Mouse (Mus musculus): Measurements from ENCODE around the gene Arhgap31.

Gene Arhgap31

GRCm38 (mm10) chr16:38706782-38707181 lies 6.3 kb downstream of the Arhgap31 start:
- Histone ChIP-seq H3K36me3 (ENCODE audit: control insufficient read depth, insufficient read depth, low read length, poor library complexity, severe bottlenecking) (no peaks in the 10 kb centered on the region), H3K27me3 (ENCODE audit: control insufficient read depth, insufficient read depth, low read length, poor library complexity, severe bottlenecking) (no peaks in the 10 kb centered on the region)
- DNase-seq (ENCODE audit: low read depth, low spot score) = no peak

GRCm38 (mm10) chr16:38705531-38706281 lies 7.4 kb downstream of the Arhgap31 start:
- Histone ChIP-seq H3K36me3 (ENCODE audit: control insufficient read depth, insufficient read depth, low read length, poor library complexity, severe bottlenecking) (no peaks in the 10 kb centered on the region), H3K27me3 (ENCODE audit: control insufficient read depth, insufficient read depth, low read length, poor library complexity, severe bottlenecking) (no peaks in the 10 kb centered on the region)
- DNase-seq (ENCODE audit: low read depth, low spot score) = no peak

- Histone ChIP-seq H3K27me3 (ENCODE audit: control insufficient read depth, insufficient read depth, low read length, poor library complexity, severe bottlenecking) (no peaks in the 10 kb centered on the region), H3K36me3 (ENCODE audit: control insufficient read depth, insufficient read depth, low read length, poor library complexity, severe bottlenecking) (no peaks in the 10 kb centered on the region)
- no peak for DNase-seq (ENCODE audit: low read depth, low spot score)
Observed at GRCm38 (mm10) chr16:38703501-38703900, 9.6 kb downstream of the Arhgap31 start.

- no peak for DNase-seq (ENCODE audit: low read depth, low spot score)
- Histone ChIP-seq H3K27me3 (ENCODE audit: control insufficient read depth, insufficient read depth, low read length, poor library complexity, severe bottlenecking) (no peaks in the 10 kb centered on the region), H3K36me3 (ENCODE audit: control insufficient read depth, insufficient read depth, low read length, poor library complexity, severe bottlenecking) (no peaks in the 10 kb centered on the region)
Observed at GRCm38 (mm10) chr16:38702316-38702715, 10.8 kb downstream of the Arhgap31 start.

- Histone ChIP-seq H3K27me3 (ENCODE audit: control insufficient read depth, insufficient read depth, low read length, poor library complexity, severe bottlenecking) (no peaks in the 10 kb centered on the region), H3K36me3 (ENCODE audit: control insufficient read depth, insufficient read depth, low read length, poor library complexity, severe bottlenecking) (no peaks in the 10 kb centered on the region)
- DNase-seq (ENCODE audit: low read depth, low spot score) = peak; percentile 25
Observed at GRCm38 (mm10) chr16:38701492-38702185, 11.4 kb downstream of the Arhgap31 start.

- no peaks in the 10 kb centered on the region for H3K36me3 ChIP-seq (ENCODE audit: control insufficient read depth, insufficient read depth, low read length, poor library complexity, severe bottlenecking)
- no peak for DNase-seq (ENCODE audit: low read depth, low spot score)
- no peaks in the 10 kb centered on the region for H3K27me3 ChIP-seq (ENCODE audit: control insufficient read depth, insufficient read depth, low read length, poor library complexity, severe bottlenecking)
Observed at GRCm38 (mm10) chr16:38700392-38701162, 12.5 kb downstream of the Arhgap31 start.

GRCm38 (mm10) chr16:38697611-38698010 lies 15.5 kb downstream of the Arhgap31 start:
- H3K27me3 ChIP-seq (ENCODE audit: control insufficient read depth, insufficient read depth, low read length, poor library complexity, severe bottlenecking) = no peaks in the 10 kb centered on the region
- DNase-seq (ENCODE audit: low read depth, low spot score) = no peak
- no peaks in the 10 kb centered on the region for H3K36me3 ChIP-seq (ENCODE audit: control insufficient read depth, insufficient read depth, low read length, poor library complexity, severe bottlenecking)

- no peaks in the 10 kb centered on the region for H3K27me3 ChIP-seq (ENCODE audit: control insufficient read depth, insufficient read depth, low read length, poor library complexity, severe bottlenecking)
- no peak for DNase-seq (ENCODE audit: low read depth, low spot score)
- H3K36me3 ChIP-seq (ENCODE audit: control insufficient read depth, insufficient read depth, low read length, poor library complexity, severe bottlenecking) = no peaks in the 10 kb centered on the region
Observed at GRCm38 (mm10) chr16:38695557-38695956, 17.5 kb downstream of the Arhgap31 start.

- no peak for DNase-seq (ENCODE audit: low read depth, low spot score)
- no peaks in the 10 kb centered on the region for H3K27me3 ChIP-seq (ENCODE audit: control insufficient read depth, insufficient read depth, low read length, poor library complexity, severe bottlenecking)
- H3K36me3 ChIP-seq (ENCODE audit: control insufficient read depth, insufficient read depth, low read length, poor library complexity, severe bottlenecking) = no peaks in the 10 kb centered on the region
Observed at GRCm38 (mm10) chr16:38694906-38695540, 18.1 kb downstream of the Arhgap31 start.

GRCm38 (mm10) chr16:38690501-38690900 lies 22.6 kb downstream of the Arhgap31 start:
- Histone ChIP-seq H3K27me3 (ENCODE audit: control insufficient read depth, insufficient read depth, low read length, poor library complexity, severe bottlenecking) (no peaks in the 10 kb centered on the region), H3K36me3 (ENCODE audit: control insufficient read depth, insufficient read depth, low read length, poor library complexity, severe bottlenecking) (no peaks in the 10 kb centered on the region)
- no peak for DNase-seq (ENCODE audit: low read depth, low spot score)

- H3K36me3 ChIP-seq (ENCODE audit: control insufficient read depth, insufficient read depth, low read length, poor library complexity, severe bottlenecking) = no peaks in the 10 kb centered on the region
Observed at GRCm38 (mm10) chr16:38689786-38690185, 23.3 kb downstream of the Arhgap31 start.

GRCm38 (mm10) chr16:38688531-38689264 lies 24.4 kb downstream of the Arhgap31 start:
- Histone ChIP-seq H3K36me3 (ENCODE audit: control insufficient read depth, insufficient read depth, low read length, poor library complexity, severe bottlenecking) (no peaks in the 10 kb centered on the region), H3K27me3 (ENCODE audit: control insufficient read depth, insufficient read depth, low read length, poor library complexity, severe bottlenecking) (no peaks in the 10 kb centered on the region)
- no peak for DNase-seq (ENCODE audit: low read depth, low spot score)

More at GRCm38 (mm10) chr16:38689786-38690185, 23.3 kb downstream of the Arhgap31 start:
- H3K27me3 ChIP-seq (ENCODE audit: control insufficient read depth, insufficient read depth, low read length, poor library complexity, severe bottlenecking) = no peaks in the 10 kb centered on the region
- DNase-seq (ENCODE audit: low read depth, low spot score) = no peak

- no peak for DNase-seq (ENCODE audit: low read depth, low spot score)
- no peaks in the 10 kb centered on the region for H3K36me3 ChIP-seq (ENCODE audit: control insufficient read depth, insufficient read depth, low read length, poor library complexity, severe bottlenecking)
- no peaks in the 10 kb centered on the region for H3K27me3 ChIP-seq (ENCODE audit: control insufficient read depth, insufficient read depth, low read length, poor library complexity, severe bottlenecking)
Observed at GRCm38 (mm10) chr16:38687673-38688072, 25.4 kb downstream of the Arhgap31 start.

- H3K27me3 ChIP-seq (ENCODE audit: control insufficient read depth, insufficient read depth, low read length, poor library complexity, severe bottlenecking) = no peaks in the 10 kb centered on the region
- no peaks in the 10 kb centered on the region for H3K36me3 ChIP-seq (ENCODE audit: control insufficient read depth, insufficient read depth, low read length, poor library complexity, severe bottlenecking)
- no peak for DNase-seq (ENCODE audit: low read depth, low spot score)
Observed at GRCm38 (mm10) chr16:38683094-38683493, 30.0 kb downstream of the Arhgap31 start.

Data from splenic B cell, adult 2 months (primary cell).